Mouse (Mus musculus) R1 (cell line): ENCODE results near the gene Stkld1.

Experiments used
- DNase-seq: peaks from one replicate; pipeline ENCODE4 v3.0.0-alpha.2; 2018; ENCODE audit warnings: low read depth, low spot score

Stkld1 gene

GRCm38 (mm10) chr2:26933304-26934055 lies at the start of gene Stkld1, which contains the start of gene Surf4:
Gene Stkld1, plus strand, starts transcription at chr2:26934047.
Gene Surf4, minus strand, starts transcription at chr2:26933928.
- DNase-seq: peak; percentile 98

GRCm38 (mm10) chr2:26885541-26885940 lies 48.3 kb upstream of the Stkld1 start:
- peak; percentile 82 for DNase-seq

GRCm38 (mm10) chr2:26886170-26886569 lies 47.7 kb upstream of the Stkld1 start:
- peak; percentile 81 for DNase-seq

DNA sequence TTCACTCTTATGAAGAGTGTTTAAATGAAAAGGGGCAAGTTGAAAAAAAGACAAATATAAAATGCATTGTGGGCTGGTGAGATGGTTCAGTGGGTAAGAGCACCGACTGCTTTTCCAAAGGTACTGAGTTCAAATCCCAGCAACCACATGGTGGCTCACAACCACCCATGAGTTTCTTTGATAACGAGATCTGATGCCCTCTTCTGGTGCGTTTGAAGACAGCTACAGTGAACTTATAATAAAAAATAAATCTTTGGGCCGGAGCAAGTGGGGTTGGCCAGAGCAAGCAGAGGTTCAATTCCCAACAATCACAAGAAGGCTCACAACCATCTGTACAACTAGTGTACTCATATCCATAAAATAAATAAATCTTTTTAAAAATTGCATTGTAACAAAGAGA lies 37.9 kb upstream of the Stkld1 start:
- DNase-seq: no peak

- no peak for DNase-seq
Observed at GRCm38 (mm10) chr2:26900731-26901130, 33.1 kb upstream of the Stkld1 start.

DNA sequence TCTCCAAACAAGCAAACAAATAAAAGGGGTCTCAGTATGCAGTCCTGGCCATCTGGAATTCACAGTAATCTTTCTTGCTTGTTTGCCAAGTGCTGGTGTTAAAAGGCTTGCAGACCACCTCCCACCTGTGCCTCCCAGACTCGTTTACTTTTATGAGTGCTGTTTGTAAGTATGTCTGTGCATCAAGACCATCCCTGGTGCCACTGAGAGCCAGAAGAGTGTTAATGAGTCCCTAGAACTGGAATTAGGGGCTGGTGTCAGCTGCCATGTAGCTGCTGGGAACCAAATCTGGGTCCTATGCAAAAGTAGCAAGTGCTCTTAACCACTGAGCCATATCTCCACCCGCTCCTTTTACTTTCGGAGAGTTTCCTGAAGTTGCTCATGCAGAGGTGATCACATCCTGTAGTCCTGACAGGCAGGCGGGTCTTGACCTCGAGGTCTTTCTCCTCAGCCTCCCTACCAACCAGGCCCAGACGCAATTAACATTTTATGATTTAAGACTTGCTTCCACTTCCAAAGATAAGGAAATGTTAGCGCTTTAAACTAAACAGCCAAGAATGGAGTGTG lies 31.9 kb upstream of the Stkld1 start:
- no peak for DNase-seq

- peak; percentile 99 for DNase-seq
Observed at GRCm38 (mm10) chr2:26902467-26903220, 31.2 kb upstream of the Stkld1 start, which contains the start of gene Surf6. Gene Surf6, minus strand, starts transcription at chr2:26902879.

- DNase-seq: no peak
Observed at GRCm38 (mm10) chr2:26903311-26903710, 30.5 kb upstream of the Stkld1 start.

DNA sequence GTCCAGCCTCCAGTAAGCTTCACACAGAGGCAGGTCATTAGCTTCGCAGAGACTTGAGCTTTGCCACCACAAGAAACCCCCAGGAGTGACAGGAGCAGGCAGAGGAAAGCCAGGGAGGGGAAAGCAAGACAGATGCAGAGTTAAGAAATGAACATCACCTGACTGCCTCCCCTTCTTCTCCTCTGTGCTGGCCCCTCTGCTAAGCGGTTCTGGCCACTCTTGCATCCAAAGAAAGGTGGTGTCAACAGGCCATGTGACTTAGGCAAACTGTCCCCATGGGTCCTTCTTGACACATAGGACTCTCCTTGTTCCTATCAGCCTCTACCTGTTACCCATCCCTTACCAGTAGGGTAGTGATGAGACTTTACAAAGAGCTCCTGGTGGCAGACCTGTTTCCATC lies 27.9 kb upstream of the Stkld1 start:
- DNase-seq: no peak

DNA sequence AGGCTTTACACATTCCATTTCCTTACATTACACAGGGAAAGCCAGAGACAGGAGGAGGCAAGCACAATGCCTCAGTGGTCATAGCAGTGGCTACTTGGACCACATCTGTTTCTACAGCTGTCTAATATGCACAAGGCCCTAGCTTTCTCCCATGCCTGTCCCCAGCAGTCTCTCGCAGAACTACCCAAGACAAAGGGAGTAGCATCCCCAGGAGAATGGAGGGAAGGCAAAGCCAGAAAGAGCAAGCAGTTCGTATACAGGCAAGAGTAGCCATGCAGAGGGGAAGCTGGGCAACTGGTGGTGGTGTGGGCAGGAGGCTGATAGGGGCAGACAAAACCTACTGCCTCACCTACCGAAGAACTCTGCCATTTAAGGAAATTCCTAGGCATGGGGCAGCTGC lies 27.4 kb upstream of the Stkld1 start:
- no peak for DNase-seq

DNA sequence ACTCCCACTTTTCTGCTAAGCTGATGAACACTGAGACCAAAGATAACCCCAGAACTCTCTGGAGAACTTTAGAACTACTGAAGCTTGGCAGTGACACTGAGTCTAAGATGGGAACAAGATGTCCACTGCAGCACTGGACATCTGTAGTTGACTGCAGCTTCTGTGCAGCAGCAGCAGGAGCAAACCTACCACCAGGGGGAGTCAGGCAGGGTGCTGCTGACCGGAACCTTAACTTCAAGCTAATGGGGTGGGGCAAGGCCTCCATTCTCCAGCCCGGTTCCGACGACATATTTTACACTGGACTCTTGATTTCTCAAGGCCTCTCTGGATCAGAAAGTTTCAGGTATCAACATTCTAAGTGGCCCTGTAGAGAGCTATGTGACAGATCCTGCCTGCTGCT lies 26.7 kb upstream of the Stkld1 start:
- DNase-seq: no peak

- DNase-seq: no peak
Observed at GRCm38 (mm10) chr2:26908710-26909386, 25.0 kb upstream of the Stkld1 start.

DNA sequence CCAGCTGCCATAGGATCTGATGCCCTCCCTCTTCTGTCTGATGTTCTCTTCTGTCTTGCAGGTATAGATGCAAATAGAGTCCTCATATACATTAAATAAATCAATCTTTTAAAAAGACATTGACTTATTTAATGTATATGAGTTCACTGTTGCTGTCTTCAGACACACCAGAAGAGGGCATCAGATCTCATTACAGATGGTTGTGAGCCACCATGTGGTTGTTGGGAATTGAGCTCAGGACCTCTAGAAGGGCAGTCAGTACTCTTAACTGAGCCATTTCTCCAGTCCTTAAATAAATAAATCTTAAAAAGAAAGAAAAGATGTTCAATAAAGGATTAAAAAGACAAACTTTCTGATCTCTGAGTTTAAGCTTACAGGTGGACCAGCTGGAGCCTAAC lies 24.5 kb upstream of the Stkld1 start:
- DNase-seq: no peak

DNA sequence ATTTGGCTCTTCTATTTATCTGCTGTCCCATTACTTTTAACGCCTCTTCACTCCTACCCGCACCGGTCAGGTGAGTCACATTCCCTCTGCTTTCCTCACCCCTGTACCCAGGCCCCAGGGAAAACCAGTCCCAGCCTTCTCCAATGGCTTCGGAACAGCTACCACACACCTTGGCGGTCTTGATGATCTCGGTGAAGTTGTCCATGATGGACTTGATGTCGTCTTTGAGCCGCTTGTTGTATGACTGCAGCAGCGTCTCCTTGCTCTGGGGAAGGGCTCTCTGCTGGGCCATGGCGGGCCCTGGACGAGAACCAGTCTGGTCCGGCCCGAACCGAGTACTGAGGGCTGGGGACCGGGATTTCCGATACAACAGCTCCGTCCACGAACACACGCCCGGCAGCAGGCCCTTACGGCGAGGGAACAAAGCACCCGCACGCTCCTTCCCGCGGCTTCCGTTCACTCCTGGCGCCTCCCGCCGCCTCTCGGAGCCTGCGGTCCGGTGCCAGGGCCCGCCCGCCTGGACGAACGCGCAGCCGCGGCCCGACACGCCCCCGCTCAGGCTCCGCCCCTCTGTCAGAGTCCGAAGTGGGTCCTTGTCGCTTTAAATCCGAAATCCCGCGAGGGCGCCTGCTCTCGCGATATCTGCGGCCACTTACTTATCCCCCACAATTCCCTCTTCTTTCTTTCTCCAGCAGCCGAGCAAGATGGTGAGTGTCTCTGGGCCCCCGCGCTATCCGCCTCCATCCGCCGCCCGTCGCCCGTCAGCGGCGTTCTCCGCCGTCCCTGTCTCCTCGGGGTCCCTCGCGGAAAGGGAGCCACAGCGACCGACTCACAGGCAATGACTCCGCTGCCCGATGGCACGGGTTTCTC lies 23.5 kb upstream of the Stkld1 start, which contains the start of the genes Med22 and Rpl7a:
TSS of gene Med22 (minus strand) at position 554 of the 870 bp plus-strand sequence.
TSS of gene Rpl7a (plus strand) at position 641 of the 870 bp plus-strand sequence.
- peak; percentile 97 for DNase-seq

DNA sequence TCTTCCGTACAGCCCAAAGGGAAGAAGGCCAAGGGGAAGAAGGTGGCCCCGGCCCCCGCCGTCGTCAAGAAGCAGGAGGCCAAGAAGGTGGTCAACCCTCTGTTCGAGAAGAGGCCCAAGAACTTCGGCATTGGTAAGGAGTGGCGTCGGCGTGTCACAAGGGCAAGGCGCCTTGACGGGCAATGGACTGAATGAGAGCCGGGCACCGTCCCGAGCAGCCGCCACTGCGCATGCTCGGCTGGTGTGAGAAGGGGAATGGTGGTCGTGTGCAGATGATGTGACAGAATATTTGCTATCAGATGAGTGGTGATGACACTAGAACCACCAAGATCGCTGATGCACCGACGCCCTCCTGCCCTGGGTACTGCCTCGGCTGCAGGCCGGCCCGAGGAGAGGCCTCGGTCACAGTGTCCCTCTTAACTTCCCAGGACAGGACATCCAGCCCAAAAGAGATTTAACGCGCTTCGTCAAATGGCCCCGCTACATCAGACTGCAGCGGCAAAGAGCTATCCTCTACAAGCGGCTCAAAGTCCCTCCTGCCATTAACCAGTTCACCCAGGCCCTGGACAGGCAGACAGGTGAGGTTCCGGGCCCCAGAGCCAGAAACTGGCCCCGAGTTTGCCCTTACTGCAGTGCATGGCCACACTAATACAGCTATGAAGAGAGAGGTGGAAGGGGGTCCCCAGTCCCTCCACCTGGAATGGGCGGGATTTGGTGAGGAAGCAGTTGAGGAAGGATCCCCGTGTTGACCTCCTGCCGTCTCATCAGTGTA lies 22.7 kb upstream of the Stkld1 start:
- DNase-seq: peak; percentile 77

- DNase-seq: peak; percentile 38
Observed at GRCm38 (mm10) chr2:26912253-26912770, 21.5 kb upstream of the Stkld1 start.

DNA sequence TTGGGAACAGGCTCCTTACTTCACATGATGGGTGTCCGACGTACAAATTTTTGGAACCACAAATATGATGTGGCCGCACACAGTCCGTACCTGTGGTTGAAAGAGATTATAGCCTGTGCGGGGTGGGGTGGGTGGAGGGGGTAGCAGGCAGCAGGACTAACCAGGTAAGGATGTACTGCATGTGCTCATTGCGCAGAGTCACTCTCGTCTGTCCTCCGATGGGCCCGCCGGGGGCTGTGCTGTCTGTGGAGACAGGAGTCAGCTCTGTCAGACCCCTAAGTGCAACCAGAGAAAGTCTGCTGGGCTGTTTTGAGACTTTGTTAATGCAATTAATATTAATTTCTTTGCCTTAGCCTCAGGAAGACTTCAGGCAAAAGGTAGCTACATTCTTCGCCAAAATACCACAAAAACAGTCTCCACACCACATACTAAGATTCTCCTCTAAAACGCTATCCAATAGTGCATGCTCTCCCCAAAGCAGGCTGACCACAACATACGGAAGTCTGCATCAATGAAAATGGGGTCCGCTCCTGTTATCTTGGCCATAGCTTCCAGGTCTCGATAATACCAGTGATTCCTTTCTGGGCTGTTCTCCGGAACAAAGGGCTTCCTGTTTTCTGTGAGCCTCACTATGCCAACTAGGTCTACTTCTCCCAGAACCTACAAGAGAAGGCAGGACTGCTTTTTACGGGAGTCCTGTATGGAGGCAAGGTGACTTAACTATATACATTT lies 20.3 kb upstream of the Stkld1 start:
- DNase-seq: peak; percentile 62

DNA sequence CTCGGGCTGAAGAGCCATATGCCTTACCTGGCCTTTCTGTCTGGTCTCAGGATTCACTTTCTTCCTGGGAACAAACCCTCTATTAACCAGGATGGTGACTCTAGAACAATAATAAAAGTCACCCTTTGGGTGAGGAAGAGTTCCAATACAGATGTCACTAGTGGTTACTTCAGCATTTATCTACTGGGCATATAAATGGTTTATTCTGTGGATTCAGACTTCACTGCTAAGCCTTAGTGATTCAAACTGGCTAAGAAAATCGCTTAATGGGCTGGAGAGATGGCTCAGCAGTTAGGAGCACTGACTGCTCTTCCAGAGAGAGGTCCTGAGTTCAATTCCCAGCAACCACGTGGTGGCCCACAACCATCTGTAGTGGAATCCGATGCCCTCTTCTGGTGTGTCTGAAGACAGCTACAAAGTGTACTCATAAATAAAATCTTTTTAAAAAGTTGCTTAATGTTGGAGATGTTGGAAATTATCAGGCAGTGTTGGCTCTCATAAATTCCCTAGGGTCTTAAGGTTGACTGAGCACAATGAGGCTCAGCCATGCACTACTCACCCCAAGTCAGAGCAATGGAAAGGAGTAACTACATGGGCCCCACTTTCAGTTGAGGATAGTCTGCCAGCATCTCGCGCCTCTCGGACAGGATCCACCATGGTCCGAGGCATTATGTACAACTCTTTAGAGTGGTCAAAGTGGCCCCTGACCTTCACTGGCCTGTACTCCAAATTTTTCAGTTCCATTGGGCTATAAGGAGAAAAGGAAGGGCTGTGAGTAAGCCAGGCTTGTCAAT lies 19.5 kb upstream of the Stkld1 start:
- DNase-seq: no peak
